Mouse (Mus musculus) ES-E14 (cell line): ENCODE measurements around the gene Col5a1. TPM values are rescaled to one million over a fixed set of nuclear protein-coding genes. Genes with fewer than 3 reads are reported as not detected.

Experiments used
- DNase-seq: peaks from one replicate; pipeline ENCODE4 v3.0.0-alpha.2; 2013; ENCODE audit warnings: low read depth, low spot score
- H3K27ac ChIP-seq: 2 replicates; pipeline ENCODE4 v1.5.1; 2012; ENCODE audit warnings: low read depth, mild to moderate bottlenecking, low read length, moderate library complexity, mixed read lengths; ENCODE audit not compliant: poor library complexity, insufficient read depth, severe bottlenecking
- H3K36me3 ChIP-seq: 2 replicates; pipeline ENCODE4 v1.6.1; 2012; ENCODE audit warnings: mild to moderate bottlenecking, low read length, moderate library complexity, mixed read lengths; ENCODE audit not compliant: control insufficient read depth, poor library complexity, insufficient read depth, severe bottlenecking
- H3K4me1 ChIP-seq, 2 experiments: fragments of 150-350 bp in 1 of 2; sonication (generic) in 1 of 2; 2 replicates each; pipeline ENCODE4 v1.6.1; 2012; ENCODE audit warnings: low read length in 2 of 2, mild to moderate bottlenecking in 1 of 2, mixed read lengths in 1 of 2; ENCODE audit not compliant: control insufficient read depth in 2 of 2, insufficient read depth in 2 of 2, poor library complexity in 1 of 2
- H3K4me3 ChIP-seq, 2 experiments: fragments of 150-350 bp in 1 of 2; sonication (generic) in 1 of 2; 2 replicates each; pipeline ENCODE4 v1.5.1; 2012; ENCODE audit warnings: low read length in 2 of 2, low read depth in 1 of 2, mild to moderate bottlenecking in 1 of 2, mixed read lengths in 1 of 2; ENCODE audit not compliant: insufficient read depth in 1 of 2, poor library complexity in 1 of 2, severe bottlenecking in 1 of 2
- H3K9ac ChIP-seq: 2 replicates; pipeline ENCODE4 v1.6.1; 2012; ENCODE audit warnings: low read depth, mild to moderate bottlenecking, low read length, mixed read lengths; ENCODE audit not compliant: poor library complexity, insufficient read depth, severe bottlenecking
- H3K9me3 ChIP-seq: fragments of 150-350 bp; sonication (generic); 2 replicates; pipeline ENCODE4 v1.6.1; 2012; ENCODE audit warnings: low read depth, mild to moderate bottlenecking, low read length; ENCODE audit not compliant: control insufficient read depth, insufficient read depth
- CHD2 ChIP-seq: IDR thresholded peaks from 2 replicates; pipeline ENCODE4 v1.6.1; 2014; ENCODE audit warnings: mild to moderate bottlenecking, low read depth, low read length, inconsistent platforms
- HCFC1 ChIP-seq: IDR thresholded peaks from 2 replicates; pipeline ENCODE4 v1.6.1; 2012; ENCODE audit warnings: low read length, inconsistent platforms, borderline replicate concordance; ENCODE audit not compliant: insufficient read depth
- MAFK ChIP-seq: IDR thresholded peaks from 2 replicates; pipeline ENCODE4 v1.6.1; 2014; ENCODE audit warnings: mild to moderate bottlenecking, low read depth, low read length, inconsistent platforms; ENCODE audit not compliant: insufficient read depth
- ZC3H11A ChIP-seq: IDR thresholded peaks from 2 replicates; pipeline ENCODE4 v1.6.1; 2012; ENCODE audit warnings: low read depth, mild to moderate bottlenecking, inconsistent platforms, low read length, borderline replicate concordance
- ZNF384 ChIP-seq: IDR thresholded peaks from 2 replicates; pipeline ENCODE4 v1.6.1; 2012; ENCODE audit warnings: low read depth, low read length, inconsistent platforms
- in situ Hi-C, 2 experiments: fragments of 600-800 bp; cut with MboI; formaldehyde crosslinking; loops; one replicate each; pipeline ENCODE4 v1.15.1; 2025; ENCODE audit warnings: low sequenced_read_pairs in 2 of 2, inconsistent platforms in 1 of 2; ENCODE audit not compliant: unreplicated experiment in 2 of 2
- total RNA-seq: library from RNA; depleted of rRNA; stranded (reverse); fragments of 300-350 nt; gene quantifications from 2 replicates; pipeline ENCODE4 v1.2.3, GENCODE M21; 2012

Col5a1 gene
- total RNA-seq, 1 experiment: 42.3 TPM

- no peak overlapping the region for H3K27ac ChIP-seq
Observed at GRCm38 (mm10) chr2:27975786-27976185, 89.6 kb downstream of the Col5a1 start.

DNA sequence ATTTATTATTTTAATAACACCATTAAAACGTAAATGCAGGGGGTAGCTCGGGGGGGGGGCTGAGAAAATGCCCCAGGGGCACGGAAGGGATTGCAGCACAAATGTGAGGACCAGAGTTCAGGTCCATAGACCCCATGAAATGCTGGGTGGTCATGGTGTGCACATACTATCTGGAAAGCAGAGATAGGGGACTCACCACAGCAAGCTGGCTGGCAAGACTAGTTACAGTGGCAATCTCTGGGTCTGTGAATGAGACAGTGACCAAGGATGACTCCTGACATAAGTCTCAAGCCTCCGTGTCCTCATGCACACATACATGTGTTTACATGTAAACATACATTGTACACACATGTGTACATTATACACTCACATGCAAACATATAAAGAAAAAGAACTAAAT, 90.3 kb downstream of the Col5a1 start:
- no peak for TF ChIP-seq ZNF384
- no peak for TF ChIP-seq HCFC1
- no peak for TF ChIP-seq CHD2
- Histone ChIP-seq H3K9me3 (no peaks in the 10 kb centered on the region), H3K4me1 (no peaks in the 10 kb centered on the region), H3K4me3 (no peak overlapping the region), H3K36me3 (no peaks in the 10 kb centered on the region), H3K9ac (no peak overlapping the region), H3K27ac (no peak overlapping the region)
- no peak for DNase-seq
- in situ Hi-C loops: loop anchor here in 1 of 2 experiments (10.0 kb wide), 1 partner anchor 202 kb away; no protein-coding TSS in a partner anchor

More at GRCm38 (mm10) chr2:27975786-27976185, 89.6 kb downstream of the Col5a1 start:
- H3K9ac ChIP-seq: no peak overlapping the region
- H3K36me3 ChIP-seq: no peaks in the 10 kb centered on the region
- no peaks in the 10 kb centered on the region for H3K9me3 ChIP-seq
- TF ChIP-seq HCFC1: no peak
- TF ChIP-seq ZC3H11A: no peak
- no peak for TF ChIP-seq CHD2
- no peak for TF ChIP-seq MAFK
- TF ChIP-seq ZNF384: no peak
- H3K4me3 ChIP-seq: no peak overlapping the region
- H3K4me1 ChIP-seq: no peaks in the 10 kb centered on the region
- in situ Hi-C loops: loop anchor here in 1 of 2 experiments (10.0 kb wide), 1 partner anchor 201 kb away; no protein-coding TSS in a partner anchor
- no peak for DNase-seq

GRCm38 (mm10) chr2:27981066-27981465, 94.8 kb downstream of the Col5a1 start:
- in situ Hi-C loops: no loop called here
- Histone ChIP-seq H3K36me3 (no peaks in the 10 kb centered on the region), H3K4me3 (no peak overlapping the region), H3K27ac (no peak overlapping the region), H3K4me1 (no peaks in the 10 kb centered on the region), H3K9me3 (no peaks in the 10 kb centered on the region), H3K9ac (no peak overlapping the region)
- DNase-seq: no peak
- TF ChIP-seq MAFK: no peak

DNA sequence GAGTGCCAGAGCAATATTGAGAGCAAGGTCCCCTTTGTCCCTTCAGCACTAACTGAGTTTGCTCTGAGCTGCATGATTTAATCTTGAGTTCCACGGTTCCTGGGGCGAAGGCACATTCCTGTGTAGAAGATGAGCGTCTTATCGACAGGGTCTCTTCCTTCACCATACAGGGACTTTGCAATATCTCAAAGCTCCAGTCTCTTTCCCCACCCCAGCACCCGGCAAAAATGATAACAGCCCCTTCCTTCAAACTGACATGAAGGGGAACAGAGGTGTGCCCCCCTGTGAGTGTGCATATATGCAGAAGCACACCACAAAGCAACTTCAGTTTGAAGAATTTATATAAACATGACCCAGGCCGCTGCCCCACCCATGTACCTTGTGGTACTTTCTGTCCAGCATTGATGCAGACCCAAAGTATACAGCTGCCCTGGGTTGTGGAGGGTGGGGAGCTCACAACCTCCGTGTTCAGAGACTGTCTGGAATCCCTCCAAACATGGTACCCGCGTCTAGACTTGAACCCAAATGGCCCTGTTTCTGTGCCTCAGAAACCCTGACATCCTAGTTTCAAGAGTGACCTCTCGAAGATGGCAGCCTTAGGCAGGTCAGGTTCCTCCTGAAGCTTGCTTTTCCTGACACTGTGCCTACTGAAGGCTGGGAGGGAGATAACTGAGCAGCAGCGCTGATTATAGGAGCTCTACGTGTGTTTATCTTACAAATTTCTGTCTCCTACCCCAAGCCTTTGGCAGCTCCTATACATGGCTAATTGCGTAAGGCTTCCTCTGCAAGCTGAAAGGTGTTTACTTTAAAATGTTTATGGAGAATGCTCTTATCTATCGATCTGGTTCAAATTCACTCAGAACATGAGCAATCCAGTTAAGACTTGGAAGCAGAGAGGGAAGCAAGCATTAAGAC, 95.7 kb downstream of the Col5a1 start:
- Histone ChIP-seq H3K9ac (no peak overlapping the region), H3K27ac (no peak overlapping the region), H3K36me3 (no peaks in the 10 kb centered on the region), H3K9me3 (no peaks in the 10 kb centered on the region), H3K4me3 (no peak overlapping the region), H3K4me1 (no peaks in the 10 kb centered on the region)
- in situ Hi-C loops: no loop called here
- TF ChIP-seq MAFK (no peak), ZC3H11A (no peak), HCFC1 (no peak), CHD2 (no peak), ZNF384 (no peak)
- DNase-seq: no peak

DNA sequence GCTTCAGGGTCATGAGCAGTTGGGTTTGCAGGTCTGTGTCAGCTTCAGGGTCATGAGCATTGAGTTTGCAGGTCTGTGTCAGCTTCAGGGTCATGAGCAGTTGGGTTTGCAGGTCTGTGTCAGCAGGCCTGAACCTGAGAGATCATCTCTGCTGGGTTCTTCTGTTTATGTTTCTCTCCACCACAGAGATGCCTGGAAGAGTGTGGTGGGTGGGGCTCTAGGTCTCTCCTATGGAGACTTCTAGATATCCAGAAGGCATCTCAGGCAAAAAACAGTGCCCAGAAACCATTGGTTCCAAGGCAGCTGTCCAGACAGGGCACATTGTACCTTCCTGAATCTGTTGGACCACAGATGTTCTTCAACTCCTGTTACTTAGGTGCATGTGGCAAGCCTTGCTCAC, 96.9 kb downstream of the Col5a1 start:
- DNase-seq: no peak
- no peak overlapping the region for H3K27ac ChIP-seq
- no peaks in the 10 kb centered on the region for H3K36me3 ChIP-seq
- in situ Hi-C loops: no loop called here
- no peaks in the 10 kb centered on the region for H3K9me3 ChIP-seq
- no peak overlapping the region for H3K9ac ChIP-seq
- H3K4me3 ChIP-seq: no peak overlapping the region
- no peaks in the 10 kb centered on the region for H3K4me1 ChIP-seq
- no peak for TF ChIP-seq CHD2
- no peak for TF ChIP-seq HCFC1
- no peak for TF ChIP-seq ZNF384
- TF ChIP-seq ZC3H11A: no peak
- no peak for TF ChIP-seq MAFK
